Mouse (Mus musculus) testis, adult 2 months (tissue): ENCODE data around the gene Ccdc32. TPM values are rescaled to one million over a fixed set of nuclear protein-coding genes. Genes with fewer than 3 reads are reported as not detected.
"Not testable (repeated sequence)": the region's sequence is repeated elsewhere in the genome, so short reads cannot be mapped to it uniquely, and the experiment has no call there.

Source experiments
- H3K27ac ChIP-seq: fragments of 200-500 bp; 2 replicates; pipeline ENCODE4 v1.5.1; 2012; ENCODE audit warnings: low read depth, low read length; ENCODE audit not compliant: control insufficient read depth, insufficient read depth
- H3K27me3 ChIP-seq: fragments of 200-500 bp; 2 replicates; pipeline ENCODE4 v1.6.1; 2012; ENCODE audit warnings: mild to moderate bottlenecking, low read length, moderate library complexity; ENCODE audit not compliant: control insufficient read depth, insufficient read depth
- H3K36me3 ChIP-seq: fragments of 200-500 bp; 2 replicates; pipeline ENCODE4 v1.6.1; 2012; ENCODE audit warnings: mild to moderate bottlenecking, low read length; ENCODE audit not compliant: control insufficient read depth, insufficient read depth
- H3K4me1 ChIP-seq: fragments of 200-500 bp; 2 replicates; pipeline ENCODE4 v1.6.1; 2012; ENCODE audit warnings: low read length; ENCODE audit not compliant: control insufficient read depth, insufficient read depth
- H3K4me3 ChIP-seq: fragments of 200-500 bp; 2 replicates; pipeline ENCODE4 v1.5.1; 2012; ENCODE audit warnings: low read depth, mild to moderate bottlenecking, low read length, moderate library complexity, mixed read lengths; ENCODE audit not compliant: control insufficient read depth
- CTCF ChIP-seq: fragments of 200-500 bp; IDR thresholded peaks from 2 replicates; pipeline ENCODE4 v1.5.1; 2012; ENCODE audit warnings: low read depth, mild to moderate bottlenecking, inconsistent platforms, low read length, moderate library complexity; ENCODE audit not compliant: control insufficient read depth, insufficient read depth, insufficient replicate concordance
- POLR2A ChIP-seq: fragments of 200-500 bp; IDR thresholded peaks from 2 replicates; pipeline ENCODE4 v1.6.1; 2012; ENCODE audit warnings: low read depth, mild to moderate bottlenecking, inconsistent platforms, low read length, moderate library complexity; ENCODE audit not compliant: control insufficient read depth
- polyA plus RNA-seq: library from polyadenylated mRNA; depleted of rRNA; stranded (reverse); fragments of >200 nt; gene quantifications from 2 replicates; pipeline ENCODE4 v1.2.3, GENCODE M21; 2012

Ccdc32 gene
- polyA plus RNA-seq, 1 experiment, result 3.3 TPM

GRCm38 (mm10) chr2:119023154-119023660 is 6.0 kb downstream of the Ccdc32 start:
- no peaks in the 10 kb centered on the region for H3K27me3 ChIP-seq
- no peak for TF ChIP-seq POLR2A
- no peak for TF ChIP-seq CTCF
- H3K27ac ChIP-seq, result no peak overlapping the region
- no peaks in the 10 kb centered on the region for H3K36me3 ChIP-seq
- H3K4me1 ChIP-seq, result no peaks in the 10 kb centered on the region
- no peak overlapping the region for H3K4me3 ChIP-seq

- TF ChIP-seq CTCF, result no peak
- no peak for TF ChIP-seq POLR2A
- no peak overlapping the region for H3K4me3 ChIP-seq
- no peaks in the 10 kb centered on the region; the same call in 1 of the 2 replicates for H3K4me1 ChIP-seq
- no peak overlapping the region for H3K27ac ChIP-seq
- H3K27me3 ChIP-seq, result no peaks in the 10 kb centered on the region
- H3K36me3 ChIP-seq, result no peaks in the 10 kb centered on the region
These were observed 9.7 kb downstream of the Ccdc32 start for GRCm38 (mm10) chr2:119019538-119019937.

GRCm38 (mm10) chr2:119019131-119019530 is 10.1 kb downstream of the Ccdc32 start:
- H3K36me3 ChIP-seq, result no peaks in the 10 kb centered on the region
- TF ChIP-seq CTCF (no peak), POLR2A (no peak)
- no peaks in the 10 kb centered on the region; the same call in 1 of the 2 replicates for H3K4me1 ChIP-seq
- H3K4me3 ChIP-seq, result no peak overlapping the region
- no peak overlapping the region for H3K27ac ChIP-seq
- H3K27me3 ChIP-seq, result no peaks in the 10 kb centered on the region

GRCm38 (mm10) chr2:119018391-119019122 is 10.6 kb downstream of the Ccdc32 start:
- Histone ChIP-seq H3K27me3 (no peaks in the 10 kb centered on the region), H3K4me3 (no peak overlapping the region), H3K27ac (no peak overlapping the region), H3K36me3 (no peaks in the 10 kb centered on the region), H3K4me1 (no peaks in the 10 kb centered on the region; the same call in 1 of the 2 replicates)
- TF ChIP-seq POLR2A (no peak), CTCF (no peak)

GRCm38 (mm10) chr2:119017647-119018046 is 11.5 kb downstream of the Ccdc32 start:
- Histone ChIP-seq H3K4me1 (no peaks in the 10 kb centered on the region; the same call in 1 of the 2 replicates), H3K27me3 (no peaks in the 10 kb centered on the region), H3K36me3 (no peaks in the 10 kb centered on the region), H3K27ac (no peak overlapping the region), H3K4me3 (no peak overlapping the region)
- TF ChIP-seq POLR2A (no peak), CTCF (no peak)

DNA sequence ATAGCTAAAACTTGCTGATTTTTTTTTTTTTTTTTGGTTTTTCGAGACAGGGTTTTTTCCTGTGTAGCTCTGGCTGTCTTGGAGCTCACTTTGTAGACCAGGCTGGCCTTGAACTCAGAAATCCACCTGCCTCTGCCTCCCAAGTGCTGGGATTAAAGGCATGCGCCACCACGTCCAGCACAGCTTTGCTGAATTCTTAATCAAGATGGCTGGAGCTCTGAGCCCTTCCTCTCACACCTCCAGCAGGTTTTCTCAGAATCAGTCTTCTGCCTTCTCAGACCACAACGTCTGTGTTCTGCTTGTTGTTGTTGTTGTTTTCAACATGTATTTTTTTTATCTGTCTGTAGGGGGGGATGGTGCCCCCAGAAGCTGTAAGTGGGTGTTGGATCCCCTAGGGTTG is 12.9 kb downstream of the Ccdc32 start:
- not testable (repeated sequence) for H3K27ac ChIP-seq, H3K36me3 ChIP-seq, H3K4me1 ChIP-seq, H3K27me3 ChIP-seq, H3K4me3 ChIP-seq

DNA sequence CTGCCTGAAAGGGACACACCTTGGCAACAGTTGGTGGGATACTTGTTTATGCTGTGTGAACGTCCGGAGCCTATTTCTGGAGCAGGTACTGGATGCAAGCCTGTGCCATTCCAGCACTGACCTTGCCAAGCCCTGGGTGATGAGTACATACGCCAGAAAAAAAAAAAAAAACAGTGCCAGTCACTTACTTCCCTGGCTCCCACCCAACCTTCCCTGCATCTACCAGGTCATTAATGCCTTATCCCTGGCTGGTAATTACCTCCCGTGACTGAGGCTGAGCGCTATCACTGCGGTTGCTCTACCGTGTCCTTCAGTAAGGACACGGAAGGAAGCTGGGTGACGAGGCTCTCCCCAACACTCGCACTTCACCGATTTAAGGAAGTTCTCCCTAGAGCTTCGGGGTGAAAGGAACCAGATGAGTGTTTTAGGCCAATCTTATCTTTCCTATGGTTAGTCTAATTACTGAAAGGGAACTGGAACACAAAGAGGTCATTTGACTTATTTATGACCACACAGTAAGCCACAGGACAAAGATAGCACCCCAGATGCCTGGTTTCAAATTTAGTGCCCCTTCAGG is 13.5 kb downstream of the Ccdc32 start:
- no peaks in the 10 kb centered on the region for H3K36me3 ChIP-seq
- no peaks in the 10 kb centered on the region for H3K27me3 ChIP-seq
- H3K4me1 ChIP-seq, result no peaks in the 10 kb centered on the region; the same call in 1 of the 2 replicates
- H3K4me3 ChIP-seq, result no peak overlapping the region
- TF ChIP-seq CTCF (no peak), POLR2A (no peak)
- H3K27ac ChIP-seq, result no peak overlapping the region

DNA sequence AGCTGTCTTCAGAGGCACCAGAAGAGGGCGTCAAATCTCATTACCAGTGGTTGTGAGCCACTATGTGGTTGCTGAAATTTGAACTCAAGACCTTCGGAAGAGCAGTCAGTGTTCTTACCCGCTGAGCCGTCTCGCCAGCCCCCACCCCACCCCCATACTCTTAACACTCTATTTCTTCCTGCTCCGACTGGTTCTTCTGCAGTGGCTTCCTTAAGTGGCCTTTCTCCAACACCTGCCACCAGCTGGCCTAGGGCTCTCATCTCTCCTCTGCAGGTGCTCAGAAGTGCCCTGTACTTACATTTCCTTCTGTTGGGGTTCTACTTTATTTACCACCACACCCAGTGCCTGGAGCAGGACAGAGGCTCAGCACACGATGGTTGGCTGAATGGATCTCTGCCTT is 14.2 kb downstream of the Ccdc32 start:
- Histone ChIP-seq H3K36me3 (no peaks in the 10 kb centered on the region), H3K27me3 (no peaks in the 10 kb centered on the region), H3K27ac (no peak overlapping the region), H3K4me3 (no peak overlapping the region), H3K4me1 (no peaks in the 10 kb centered on the region; the same call in 1 of the 2 replicates)
- TF ChIP-seq POLR2A (no peak), CTCF (no peak)
